Mouse (Mus musculus): ENCODE data around the gene Nptn. TPM values are rescaled to one million over a fixed set of nuclear protein-coding genes. Genes with fewer than 3 reads are reported as not detected.

The Nptn gene
- 350 and 362 TPM in 2 replicates for total RNA-seq (2014; rRNA removed)
- 236 and 258 TPM in 2 replicates for polyA plus RNA-seq (2015; fragmentation: Nextera tagmentation; extraction: Ambion mirVana)

DNA sequence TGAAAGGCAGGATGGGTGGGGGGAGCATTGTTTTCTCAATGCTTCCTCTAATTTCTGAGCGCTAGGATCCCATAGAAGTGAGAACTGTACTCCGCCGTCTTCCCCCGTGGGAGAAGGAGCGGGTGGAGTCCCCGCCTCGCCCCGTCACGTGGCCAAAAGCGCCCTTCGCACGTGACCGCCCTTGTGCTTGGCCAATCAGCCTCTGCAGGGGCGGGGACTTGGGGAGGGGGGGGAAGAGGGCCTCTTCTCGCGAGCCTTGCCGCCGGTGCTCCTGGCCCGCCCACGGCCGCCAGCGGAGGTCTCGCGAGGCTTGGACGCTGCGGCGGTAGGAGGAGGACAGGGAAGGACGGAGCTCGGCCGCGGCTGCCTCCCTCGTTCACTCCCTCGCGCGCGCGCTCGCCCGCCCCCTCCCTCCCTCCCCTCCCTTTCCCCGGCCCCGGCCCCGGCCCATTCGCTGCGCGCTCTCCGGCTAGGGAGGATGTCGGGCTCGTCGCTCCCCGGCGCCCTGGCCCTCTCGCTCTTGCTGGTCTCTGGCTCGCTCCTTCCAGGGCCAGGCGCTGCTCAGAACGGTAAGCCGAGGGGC lies at the start of gene Nptn:
TSS of gene Nptn (plus strand) at position 283 of the 583 bp plus-strand sequence.
- TF ChIP-seq CTCF (IDR thresholded peaks at IDR 0.05) = no peak
- ATAC-seq (ENCODE audit: low FRiP score) = peak; percentile 99
- H3K9ac ChIP-seq (replicated peaks; ENCODE audit: low read length, poor library complexity, severe bottlenecking) = peak within 1 kb of the TSS; percentile 98

DNA sequence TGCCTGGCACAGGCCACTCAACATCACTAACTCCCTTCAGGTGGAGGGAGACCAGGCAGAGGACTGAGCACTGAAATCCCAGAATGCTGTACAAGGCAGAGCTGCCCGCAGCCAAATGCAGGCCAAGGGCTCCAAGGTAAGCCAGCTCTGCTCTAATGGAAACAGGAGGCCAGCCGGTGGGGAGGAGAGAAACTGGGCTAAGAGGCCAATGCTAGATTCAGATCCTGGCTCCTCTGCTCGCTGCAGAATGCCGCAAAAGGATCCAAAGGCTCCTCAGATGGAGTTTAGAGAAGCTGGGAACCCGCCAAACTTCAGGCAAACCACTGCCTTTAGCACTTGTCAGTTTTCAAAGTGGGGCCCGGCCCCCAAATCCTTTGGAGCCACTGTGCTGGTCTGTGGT lies 48.7 kb upstream of the Nptn start:
- Histone ChIP-seq H3K27me3 (ENCODE audit: insufficient read depth, low read length) (no peaks in the 10 kb centered on the region), H3K4me2 (ENCODE audit: low read depth, low read length, poor library complexity, severe bottlenecking) (no peak overlapping the region), H3K27ac (ENCODE audit: low read depth, low read length) (no peak overlapping the region), H3K36me3 (ENCODE audit: insufficient read depth, low read length) (peaks cover 42% of the 10 kb centered on the region), H3K9ac (replicated peaks; ENCODE audit: low read length, poor library complexity, severe bottlenecking) (no peak overlapping the region), H3K9me3 (ENCODE audit: low read length) (no peaks in the 10 kb centered on the region), H3K4me1 (ENCODE audit: insufficient read depth, low read length) (no peaks in the 10 kb centered on the region), H3K4me3 (ENCODE audit: low read depth, low read length) (no peak overlapping the region)
- no peak for DNase-seq (ENCODE audit: low spot score)
- 78% methylated on average over 6 of the region's 6 CpGs for WGBS
- ATAC-seq (ENCODE audit: low FRiP score) = no peak
- TF ChIP-seq CTCF (IDR thresholded peaks at IDR 0.05) = no peak

More for the DNA sequence above, at the start of gene Nptn:
- WGBS = under 1% methylated on average over 37 of the region's 56 CpGs
- no peaks in the 10 kb centered on the region for H3K27me3 ChIP-seq (ENCODE audit: insufficient read depth, low read length)
- no peaks in the 10 kb centered on the region for H3K36me3 ChIP-seq (ENCODE audit: insufficient read depth, low read length)
- H3K9me3 ChIP-seq (ENCODE audit: low read length) = no peaks in the 10 kb centered on the region
- H3K27ac ChIP-seq (ENCODE audit: low read depth, low read length) = peak within 1 kb of the TSS; percentile 99
- peak within 1 kb of the TSS; percentile 98 for H3K4me3 ChIP-seq (ENCODE audit: low read depth, low read length)
- peaks cover 3% of the 10 kb centered on the region; the same call in 1 of the 2 replicates for H3K4me1 ChIP-seq (ENCODE audit: insufficient read depth, low read length)
- H3K4me2 ChIP-seq (ENCODE audit: low read depth, low read length, poor library complexity, severe bottlenecking) = peak within 1 kb of the TSS; percentile 83
- DNase-seq (ENCODE audit: low spot score) = peak; percentile 98

DNA sequence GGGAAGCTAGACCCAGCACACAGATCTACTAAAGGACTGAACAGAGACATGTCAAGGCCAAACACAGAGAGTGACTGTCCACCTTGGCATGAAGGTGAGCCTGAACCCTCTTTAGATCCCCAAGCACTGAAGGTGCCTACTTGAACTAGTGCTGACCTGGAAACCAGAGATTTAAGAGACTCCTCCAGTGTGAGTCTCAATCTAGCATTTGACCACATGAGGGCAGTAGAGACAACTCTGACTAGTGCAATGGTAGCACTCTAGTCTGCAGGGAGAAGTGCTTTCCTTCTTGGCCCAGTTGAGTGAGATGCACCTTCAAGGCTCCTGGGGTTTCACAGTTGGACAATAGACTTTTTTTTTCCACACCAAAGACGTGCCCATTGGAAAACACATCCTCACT lies 47.3 kb upstream of the Nptn start:
- H3K4me2 ChIP-seq (ENCODE audit: low read depth, low read length, poor library complexity, severe bottlenecking) = no peak overlapping the region
- no peaks in the 10 kb centered on the region for H3K9me3 ChIP-seq (ENCODE audit: low read length)
- no peak for ATAC-seq (ENCODE audit: low FRiP score)
- DNase-seq (ENCODE audit: low spot score) = peak; percentile 82
- H3K4me3 ChIP-seq (ENCODE audit: low read depth, low read length) = no peak overlapping the region
- H3K27me3 ChIP-seq (ENCODE audit: insufficient read depth, low read length) = no peaks in the 10 kb centered on the region
- no peaks in the 10 kb centered on the region for H3K4me1 ChIP-seq (ENCODE audit: insufficient read depth, low read length)
- H3K9ac ChIP-seq (replicated peaks; ENCODE audit: low read length, poor library complexity, severe bottlenecking) = no peak overlapping the region
- 17% methylated on average over 1 of the region's 1 CpGs for WGBS
- peak; percentile 89 for TF ChIP-seq CTCF (IDR thresholded peaks at IDR 0.05)
- H3K27ac ChIP-seq (ENCODE audit: low read depth, low read length) = no peak overlapping the region
- peaks cover 46% of the 10 kb centered on the region for H3K36me3 ChIP-seq (ENCODE audit: insufficient read depth, low read length)

DNA sequence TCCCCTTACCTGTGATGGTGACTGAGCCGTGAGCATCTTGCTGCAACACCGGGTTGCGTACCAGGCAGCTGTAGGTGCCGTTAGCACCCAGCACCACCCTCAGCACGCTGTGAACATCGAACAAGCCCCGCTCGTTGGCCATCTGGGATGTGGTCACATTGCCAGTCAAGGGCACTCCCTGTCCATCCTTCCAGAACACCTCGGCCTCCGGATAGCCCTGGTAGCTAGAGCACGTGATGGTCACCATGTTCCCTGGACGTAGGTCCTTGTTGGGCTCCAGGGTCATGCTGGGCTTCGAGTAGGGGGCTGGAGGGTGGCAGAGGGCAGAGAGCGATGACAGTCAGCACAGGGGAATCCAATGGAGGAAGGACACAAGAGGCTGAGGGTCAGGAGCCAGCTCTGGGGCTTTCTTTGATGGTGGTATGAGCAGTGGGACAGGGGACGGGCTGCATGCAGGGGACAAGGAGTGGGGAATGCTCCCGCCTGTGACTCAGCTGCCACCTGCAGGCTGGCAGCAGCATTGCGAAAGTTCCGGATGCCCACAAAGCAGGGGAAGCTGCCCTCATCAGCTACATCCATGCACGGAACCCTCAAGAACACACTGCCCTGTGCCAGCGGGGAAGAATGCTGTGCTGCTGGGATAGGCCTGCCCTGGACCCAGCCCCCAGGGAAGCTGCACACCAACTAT lies 46.4 kb upstream of the Nptn start:
- DNase-seq (ENCODE audit: low spot score) = peak; percentile 63
- H3K9me3 ChIP-seq (ENCODE audit: low read length) = no peaks in the 10 kb centered on the region
- no peaks in the 10 kb centered on the region for H3K4me1 ChIP-seq (ENCODE audit: insufficient read depth, low read length)
- peak; percentile 80 for TF ChIP-seq CTCF (IDR thresholded peaks at IDR 0.05)
- H3K4me2 ChIP-seq (ENCODE audit: low read depth, low read length, poor library complexity, severe bottlenecking) = no peak overlapping the region
- ATAC-seq (ENCODE audit: low FRiP score) = 0 out of 2 replicates have a peak, but pooled peaks have one; percentile 16
- peaks cover 40% of the 10 kb centered on the region for H3K36me3 ChIP-seq (ENCODE audit: insufficient read depth, low read length)
- H3K4me3 ChIP-seq (ENCODE audit: low read depth, low read length) = no peak overlapping the region
- no peaks in the 10 kb centered on the region for H3K27me3 ChIP-seq (ENCODE audit: insufficient read depth, low read length)
- 81% methylated on average over 20 of the region's 20 CpGs for WGBS
- H3K27ac ChIP-seq (ENCODE audit: low read depth, low read length) = no peak overlapping the region
- H3K9ac ChIP-seq (replicated peaks; ENCODE audit: low read length, poor library complexity, severe bottlenecking) = no peak overlapping the region

DNA sequence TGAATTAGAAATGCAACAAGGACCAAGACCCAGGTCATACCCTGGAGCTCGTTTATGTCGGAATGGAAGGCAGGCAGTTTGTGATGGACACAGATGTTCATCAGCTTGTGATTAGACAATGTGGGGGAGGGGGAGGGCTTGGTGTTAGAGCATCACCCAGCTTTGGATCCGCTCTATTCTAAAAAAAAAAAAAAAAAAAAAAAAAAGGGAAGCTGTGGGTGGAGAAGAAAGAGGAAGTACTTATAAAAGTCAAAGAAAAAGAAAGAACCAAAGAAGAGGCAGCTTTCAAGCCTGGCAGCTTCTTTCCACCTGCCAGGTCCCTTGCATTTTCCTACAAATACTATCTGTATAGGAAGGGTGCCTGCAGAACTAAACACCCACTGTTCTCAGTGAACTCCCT lies 44.3 kb upstream of the Nptn start:
- no peaks in the 10 kb centered on the region for H3K27me3 ChIP-seq (ENCODE audit: insufficient read depth, low read length)
- no peak overlapping the region for H3K27ac ChIP-seq (ENCODE audit: low read depth, low read length)
- H3K36me3 ChIP-seq (ENCODE audit: insufficient read depth, low read length) = peaks cover 31% of the 10 kb centered on the region
- no peak for DNase-seq (ENCODE audit: low spot score)
- H3K9ac ChIP-seq (replicated peaks; ENCODE audit: low read length, poor library complexity, severe bottlenecking) = no peak overlapping the region
- H3K9me3 ChIP-seq (ENCODE audit: low read length) = no peaks in the 10 kb centered on the region
- H3K4me2 ChIP-seq (ENCODE audit: low read depth, low read length, poor library complexity, severe bottlenecking) = no peak overlapping the region
- no peak overlapping the region for H3K4me3 ChIP-seq (ENCODE audit: low read depth, low read length)
- H3K4me1 ChIP-seq (ENCODE audit: insufficient read depth, low read length) = no peaks in the 10 kb centered on the region
- TF ChIP-seq CTCF (IDR thresholded peaks at IDR 0.05) = no peak
- no peak for ATAC-seq (ENCODE audit: low FRiP score)
- WGBS = 92% methylated on average over 3 of the region's 3 CpGs

DNA sequence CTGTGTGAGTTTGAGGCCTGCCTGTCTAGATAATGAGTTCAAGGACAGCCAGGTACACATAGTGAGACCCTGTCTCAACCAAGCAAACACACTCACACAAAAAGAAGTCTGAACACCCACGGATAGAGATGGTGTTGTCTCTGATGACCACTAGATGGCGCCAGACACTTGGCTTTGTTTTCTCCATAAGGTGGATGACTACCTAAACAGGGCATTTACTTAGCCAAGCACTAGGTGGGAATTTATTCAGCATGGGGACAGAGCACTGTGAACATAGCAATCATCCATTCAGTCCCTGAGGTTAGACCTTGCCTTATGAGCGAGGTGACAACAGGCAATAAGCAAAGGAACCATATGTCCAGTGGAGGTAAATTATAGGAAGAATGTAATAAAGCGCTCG lies 42.2 kb upstream of the Nptn start:
- WGBS = 48% methylated on average over 5 of the region's 5 CpGs
- H3K4me2 ChIP-seq (ENCODE audit: low read depth, low read length, poor library complexity, severe bottlenecking) = no peak overlapping the region
- H3K27ac ChIP-seq (ENCODE audit: low read depth, low read length) = no peak overlapping the region
- H3K9me3 ChIP-seq (ENCODE audit: low read length) = no peaks in the 10 kb centered on the region
- peaks cover 29% of the 10 kb centered on the region for H3K36me3 ChIP-seq (ENCODE audit: insufficient read depth, low read length)
- DNase-seq (ENCODE audit: low spot score) (peak; percentile 89), ATAC-seq (ENCODE audit: low FRiP score) (peak; percentile 45)
- no peak overlapping the region for H3K9ac ChIP-seq (replicated peaks; ENCODE audit: low read length, poor library complexity, severe bottlenecking)
- no peaks in the 10 kb centered on the region for H3K4me1 ChIP-seq (ENCODE audit: insufficient read depth, low read length)
- H3K27me3 ChIP-seq (ENCODE audit: insufficient read depth, low read length) = no peaks in the 10 kb centered on the region
- TF ChIP-seq CTCF (IDR thresholded peaks at IDR 0.05) = peak; percentile 100
- no peak overlapping the region for H3K4me3 ChIP-seq (ENCODE audit: low read depth, low read length)

Data from midbrain, postnatal 0 days (tissue).